Mouse (Mus musculus) kidney, postnatal 0 days (tissue): ENCODE measurements at regions not wholly inside any gene's neighbourhood (a gene's known extent, or its start where the extent isn't known, plus 50 kb on each side); places are given as distances from the start of the nearest gene placed in this dataset.

ENCODE experiments used
- ATAC-seq: fragments of 200-750 bp; cut with Nextera tagmentation; replicated peaks from 2 replicates; pipeline ENCODE4 v1.8.0; 2017; ENCODE audit warnings: low read depth, moderate number of reproducible peaks, moderate TSS enrichment, moderate library complexity; ENCODE audit not compliant: low FRiP score
- DNase-seq: peaks from one replicate; pipeline ENCODE4 v3.0.0-alpha.2; 2016; ENCODE audit warnings: low spot score
- H3K27ac ChIP-seq: fragments of 300-500 bp; sonication (generic); 2 replicates; pipeline ENCODE4 v1.5.1; 2014; ENCODE audit warnings: mild to moderate bottlenecking
- H3K27me3 ChIP-seq: fragments of 300-500 bp; sonication (generic); 2 replicates; pipeline ENCODE4 v1.6.1; 2014; ENCODE audit warnings: low read length, mixed read lengths; ENCODE audit not compliant: insufficient read depth
- H3K36me3 ChIP-seq: fragments of 300-500 bp; sonication (generic); 2 replicates; pipeline ENCODE4 v1.6.1; 2014; ENCODE audit warnings: low read length, mixed read lengths; ENCODE audit not compliant: insufficient read depth
- H3K4me1 ChIP-seq: fragments of 300-500 bp; sonication (generic); replicated peaks from 2 replicates; pipeline ENCODE4 v1.6.1; 2014; ENCODE audit warnings: antibody characterized with exemption, low read length, mixed read lengths; ENCODE audit not compliant: insufficient read depth
- H3K4me2 ChIP-seq: fragments of 300-500 bp; sonication (generic); 2 replicates; pipeline ENCODE4 v1.6.1; 2014; ENCODE audit warnings: mild to moderate bottlenecking, low read length, moderate library complexity, mixed read lengths
- H3K4me3 ChIP-seq: fragments of 300-500 bp; sonication (generic); replicated peaks from 2 replicates; pipeline ENCODE4 v1.5.1; 2014; ENCODE audit warnings: low read depth, low read length
- H3K9ac ChIP-seq: fragments of 300-500 bp; sonication (generic); 2 replicates; pipeline ENCODE4 v1.6.1; 2014; ENCODE audit warnings: low read depth, low read length
- H3K9me3 ChIP-seq: fragments of 300-500 bp; sonication (generic); replicated peaks from 2 replicates; pipeline ENCODE4 v1.6.1; 2016; ENCODE audit warnings: low read length, inconsistent platforms, mixed read lengths
- CTCF ChIP-seq: IDR thresholded peaks from 2 replicates; pipeline ENCODE4 v1.5.1; 2016; ENCODE audit warnings: antibody characterized with exemption, low read depth, mild to moderate bottlenecking, moderate library complexity
- WGBS: fragments of 180-500 bp; shearing (Covaris S2); extraction: QIAGEN DNeasy Blood & Tissue Kit; methylation state at CpG from one replicate; pipeline ENCODE4 v1.1.7; 2014; 5-methylcytosine and 5-hydroxymethylcytosine counted together

DNA sequence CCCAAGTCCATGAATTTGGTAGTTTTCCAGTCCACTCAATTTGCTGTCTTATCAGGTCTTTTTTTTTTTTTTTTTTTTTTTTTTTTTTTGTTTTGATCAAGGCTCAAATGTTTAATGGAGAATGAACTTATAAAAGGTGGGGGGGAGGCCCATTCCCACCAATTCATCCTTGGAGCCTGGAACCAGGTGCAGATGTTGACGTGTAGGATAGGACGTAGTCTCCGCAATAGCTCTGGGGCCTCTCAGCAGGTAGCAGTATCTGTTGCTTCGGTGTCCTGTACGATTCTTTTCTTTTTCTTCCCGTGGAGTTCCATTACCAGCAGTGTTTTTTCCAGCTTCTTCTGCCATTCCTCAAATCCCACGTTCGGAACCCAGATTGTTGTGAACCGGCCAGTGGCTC, 1296.3 kb upstream of the Ppp6c start:
- Histone ChIP-seq H3K4me3 (no peak overlapping the region), H3K27me3 (no peaks in the 10 kb centered on the region), H3K4me1 (no peaks in the 10 kb centered on the region), H3K9ac (no peak overlapping the region), H3K4me2 (no peak overlapping the region), H3K27ac (no peak overlapping the region), H3K9me3 (no peaks in the 10 kb centered on the region), H3K36me3 (no peaks in the 10 kb centered on the region)
- ATAC-seq (no peak), DNase-seq (no peak)
- TF ChIP-seq CTCF = no peak
- WGBS = 90% methylated on average over 9 of the region's 9 CpGs

DNA sequence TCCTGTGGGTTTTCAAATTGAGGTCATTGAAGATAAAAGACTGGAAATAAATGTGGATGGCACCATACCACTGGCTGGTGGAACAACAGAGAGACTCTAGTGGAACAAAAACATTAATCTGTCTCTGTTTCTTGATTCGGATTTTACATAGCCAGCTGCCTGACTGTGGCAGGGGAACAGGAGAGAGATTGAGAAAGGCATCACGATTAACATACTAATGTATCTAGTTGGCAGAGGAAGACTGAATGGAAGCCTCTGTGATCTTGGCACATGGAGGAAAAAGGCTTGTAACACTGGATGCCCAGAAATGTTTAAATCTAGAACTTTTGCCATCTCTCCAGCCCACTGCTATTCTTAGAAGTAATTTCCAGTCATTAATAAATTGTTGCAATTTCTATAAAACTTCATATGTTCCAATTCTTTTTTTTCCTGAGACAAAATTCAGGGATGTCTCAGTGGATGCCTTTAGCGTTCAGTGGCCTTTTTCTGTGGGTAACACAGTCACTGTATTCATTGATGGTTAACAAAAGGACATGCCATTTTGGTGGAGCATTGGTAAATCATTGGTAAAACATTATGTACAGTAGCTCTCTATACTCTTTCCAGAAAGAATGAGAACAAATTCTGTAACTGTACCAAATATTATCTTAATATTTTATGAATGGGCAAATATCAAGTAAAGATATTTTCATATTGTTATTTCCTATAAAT, 1284.5 kb upstream of the Ppp6c start:
- H3K4me2 ChIP-seq = no peak overlapping the region
- no peak overlapping the region for H3K4me3 ChIP-seq
- TF ChIP-seq CTCF = no peak
- H3K9ac ChIP-seq = no peak overlapping the region
- no peaks in the 10 kb centered on the region for H3K36me3 ChIP-seq
- H3K27me3 ChIP-seq = no peaks in the 10 kb centered on the region
- H3K4me1 ChIP-seq = no peaks in the 10 kb centered on the region
- H3K9me3 ChIP-seq = no peaks in the 10 kb centered on the region
- 56% methylated on average over 3 of the region's 3 CpGs for WGBS
- H3K27ac ChIP-seq = no peak overlapping the region
- DNase-seq = no peak
- ATAC-seq = no peak

DNA sequence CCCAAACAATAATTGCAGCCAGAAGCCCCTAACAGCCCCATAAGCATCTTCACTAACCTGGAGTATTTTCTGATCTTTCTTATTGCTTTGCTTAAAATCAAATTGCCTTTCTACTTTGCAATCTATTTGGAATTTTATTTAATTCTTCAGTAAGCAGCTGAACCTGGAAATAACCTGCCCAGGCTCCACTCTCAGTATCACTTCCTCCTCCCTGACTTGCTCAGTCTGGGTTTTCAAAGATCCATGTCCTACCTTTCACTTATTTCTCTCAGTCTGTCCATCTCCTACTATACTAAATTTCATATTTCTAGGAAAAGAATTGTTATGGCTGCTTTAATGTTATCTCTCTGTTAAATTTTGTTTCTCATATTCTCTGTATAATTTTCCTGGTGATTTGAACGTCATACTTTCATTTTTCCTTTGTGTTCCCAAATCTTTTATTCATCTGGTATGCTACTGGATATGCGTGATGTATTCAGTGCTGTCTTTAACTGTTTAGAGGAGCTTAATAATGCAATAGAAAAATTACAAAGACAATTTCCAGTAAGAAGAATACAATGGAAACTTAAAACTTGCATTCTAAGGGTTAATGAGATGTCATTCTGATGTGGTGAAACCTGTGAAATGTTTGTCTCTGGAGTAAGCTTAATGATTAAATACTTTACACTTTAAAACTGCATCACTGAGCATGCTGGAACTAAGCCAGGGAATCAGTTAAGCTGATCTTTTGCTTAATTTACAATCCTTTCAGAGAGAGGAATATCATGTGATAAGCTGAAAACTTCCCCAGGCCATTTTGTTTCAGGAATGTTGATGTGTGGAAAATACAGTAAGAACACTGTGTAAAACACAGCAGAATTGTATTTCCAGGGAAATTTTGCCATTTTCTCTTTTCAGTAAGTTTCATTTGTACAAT, 1252.8 kb upstream of the Ppp6c start:
- TF ChIP-seq CTCF = no peak
- no peaks in the 10 kb centered on the region for H3K27me3 ChIP-seq
- H3K4me1 ChIP-seq = no peaks in the 10 kb centered on the region
- no peak overlapping the region for H3K4me3 ChIP-seq
- H3K9ac ChIP-seq = no peak overlapping the region
- DNase-seq (peak; percentile 51), ATAC-seq (peak; percentile 72)
- no peak overlapping the region for H3K4me2 ChIP-seq
- H3K9me3 ChIP-seq = no peaks in the 10 kb centered on the region
- WGBS = 50% methylated on average over 2 of the region's 2 CpGs
- no peak overlapping the region for H3K27ac ChIP-seq
- no peaks in the 10 kb centered on the region for H3K36me3 ChIP-seq

DNA sequence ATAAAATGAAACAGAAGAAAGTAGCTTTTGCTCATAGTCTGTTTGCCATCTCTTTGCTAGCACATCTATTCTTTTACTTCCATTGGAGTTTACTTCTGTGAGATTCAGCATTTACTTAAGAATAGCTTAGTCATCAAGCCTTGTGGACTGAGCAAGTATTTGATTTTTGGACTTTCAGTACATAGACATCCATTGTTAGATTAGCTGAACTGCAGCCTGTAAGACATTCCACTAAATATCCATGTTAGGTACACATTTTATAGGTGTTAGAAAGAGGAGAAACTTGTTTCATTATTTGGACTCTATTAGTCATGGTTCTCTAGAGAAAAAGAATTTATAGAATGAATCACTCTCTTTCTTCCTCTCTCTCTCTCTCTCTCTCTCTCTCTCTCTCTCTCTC, 1251.2 kb upstream of the Ppp6c start:
- Histone ChIP-seq H3K36me3 (no peaks in the 10 kb centered on the region), H3K27me3 (no peaks in the 10 kb centered on the region), H3K9me3 (no peaks in the 10 kb centered on the region), H3K27ac (no peak overlapping the region), H3K4me1 (no peaks in the 10 kb centered on the region), H3K4me2 (no peak overlapping the region), H3K9ac (no peak overlapping the region), H3K4me3 (no peak overlapping the region)
- no peak for TF ChIP-seq CTCF
- peak; percentile 1 for DNase-seq
- no peak for ATAC-seq

DNA sequence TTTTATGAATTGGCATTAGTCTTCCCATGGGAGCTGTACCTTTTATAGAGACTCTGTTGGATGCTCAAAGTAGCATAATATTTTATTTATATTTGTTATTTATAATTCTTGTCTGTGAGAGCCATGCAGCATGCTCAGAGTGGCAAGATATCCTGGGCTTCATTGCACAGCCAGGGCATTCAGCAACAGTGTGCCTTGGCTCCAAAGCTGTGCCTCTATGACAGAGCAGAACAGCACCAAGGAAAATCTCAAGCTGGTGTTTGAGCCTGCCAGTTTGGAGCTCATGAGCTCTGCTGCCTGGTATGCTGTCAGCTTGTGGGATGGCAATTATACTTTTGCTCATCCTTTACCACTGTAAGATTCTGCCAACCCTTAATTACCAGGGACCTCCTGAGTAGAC, 1230.1 kb upstream of the Ppp6c start:
- Histone ChIP-seq H3K27me3 (no peaks in the 10 kb centered on the region), H3K4me2 (no peak overlapping the region), H3K9me3 (no peaks in the 10 kb centered on the region), H3K4me3 (no peak overlapping the region), H3K9ac (no peak overlapping the region), H3K4me1 (no peaks in the 10 kb centered on the region), H3K27ac (no peak overlapping the region), H3K36me3 (no peaks in the 10 kb centered on the region)
- DNase-seq = no peak
- ATAC-seq = no peak
- TF ChIP-seq CTCF = no peak

DNA sequence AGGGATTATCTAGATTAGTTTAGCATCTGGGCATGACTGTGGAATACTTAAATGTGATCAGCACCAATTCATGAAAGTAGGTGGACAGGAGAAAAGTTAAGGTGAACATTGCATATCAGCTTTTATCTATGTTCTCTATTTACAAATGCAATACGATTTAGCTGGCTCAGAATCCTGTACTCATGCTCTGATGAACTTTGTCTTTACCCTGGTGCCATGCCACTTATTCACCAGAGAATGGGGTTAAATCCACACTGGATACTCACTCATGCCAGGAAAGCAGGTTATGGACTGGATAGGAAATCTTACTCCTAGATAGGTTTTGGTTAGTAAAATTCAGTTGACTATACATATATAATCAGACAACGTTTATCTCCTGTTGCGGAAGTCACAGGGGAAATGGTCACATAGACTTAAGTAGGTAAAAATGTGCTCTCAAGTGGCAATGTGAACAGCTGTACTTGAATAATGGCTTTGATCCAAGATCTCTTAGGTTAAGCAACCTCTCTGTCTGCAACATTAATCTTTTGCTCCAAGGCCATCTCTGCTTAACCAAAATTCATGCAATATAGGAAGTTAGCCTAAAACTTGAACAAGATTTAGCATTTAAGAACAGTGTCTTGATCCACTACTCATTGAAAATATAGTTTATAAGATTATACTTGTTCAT, 1206.7 kb upstream of the Ppp6c start:
- TF ChIP-seq CTCF = no peak
- DNase-seq (no peak), ATAC-seq (no peak)
- Histone ChIP-seq H3K36me3 (no peaks in the 10 kb centered on the region), H3K27ac (no peak overlapping the region), H3K4me3 (no peak overlapping the region), H3K9me3 (no peaks in the 10 kb centered on the region), H3K4me2 (no peak overlapping the region), H3K27me3 (no peaks in the 10 kb centered on the region), H3K9ac (no peak overlapping the region), H3K4me1 (no peaks in the 10 kb centered on the region)
- WGBS = 84% methylated on average over 3 of the region's 3 CpGs
